Mouse (Mus musculus) cerebellum, adult 2 months (tissue): ENCODE measurements around the gene Spock1.

ENCODE experiments used
- CTCF ChIP-seq: fragments of 200-500 bp; IDR thresholded peaks from 2 replicates; pipeline ENCODE4 v1.5.1; 2011; ENCODE audit warnings: low read depth, mild to moderate bottlenecking, control low read depth, low read length, moderate library complexity, borderline replicate concordance; ENCODE audit not compliant: insufficient read depth
- POLR2A ChIP-seq: fragments of 200-500 bp; IDR thresholded peaks from 2 replicates; pipeline ENCODE4 v1.6.1; 2011; ENCODE audit warnings: low read length, control low read depth, borderline replicate concordance; ENCODE audit not compliant: insufficient read depth

DNA sequence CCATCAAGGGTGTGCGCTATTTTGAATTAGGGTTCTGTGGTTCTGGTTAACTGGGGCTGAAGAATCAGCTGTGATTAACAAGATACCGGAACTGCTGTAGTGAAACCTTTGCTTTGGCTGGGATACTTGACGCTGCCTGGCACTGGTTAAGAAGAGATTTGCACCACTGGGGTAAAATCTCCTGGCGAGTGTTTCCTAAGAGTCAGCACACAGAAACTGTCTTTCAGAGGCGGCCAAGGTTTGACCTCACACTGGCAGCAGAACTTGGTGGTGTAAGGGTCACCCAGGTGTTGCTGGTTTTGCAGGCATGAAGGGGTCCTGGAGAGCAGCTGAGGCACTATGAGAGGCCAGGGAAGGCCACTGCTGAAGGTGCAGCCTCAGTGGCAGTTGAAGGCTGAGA is 489.4 kb downstream of the Spock1 start:
- TF ChIP-seq CTCF (no peak), POLR2A (no peak)
